Mouse (Mus musculus): ENCODE measurements around the gene Dctn2.

Dctn2 gene

DNA sequence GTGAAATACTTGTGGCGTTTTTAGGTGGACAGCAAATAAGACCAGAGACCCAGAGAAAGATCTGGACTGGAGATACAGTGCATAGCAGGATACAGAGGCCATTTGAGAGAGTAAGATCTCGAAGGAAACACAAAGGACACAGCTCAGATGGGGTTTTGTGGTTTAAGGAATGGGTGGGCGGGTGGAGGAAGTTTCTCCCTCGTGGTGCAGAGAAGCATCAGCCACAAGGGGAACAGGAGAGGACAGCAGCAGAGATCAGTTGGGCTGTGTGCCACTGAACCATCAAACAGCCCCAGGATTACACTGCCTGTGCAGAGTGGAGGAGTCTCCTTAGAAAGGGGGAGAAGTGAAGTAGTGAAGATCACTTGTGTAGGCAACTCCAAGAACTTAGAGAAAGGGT lies 51.8 kb downstream of the Dctn2 start:
- no peak for DNase-seq

GRCm38 (mm10) chr10:127319969-127320368 lies 53.8 kb downstream of the Dctn2 start:
- no peak for DNase-seq

- no peak for DNase-seq
Measured at GRCm38 (mm10) chr10:127321621-127322020, 55.5 kb downstream of the Dctn2 start, which contains the start of gene Arhgap9. TSS of gene Arhgap9 (plus strand) at chr10:127321964.

DNA sequence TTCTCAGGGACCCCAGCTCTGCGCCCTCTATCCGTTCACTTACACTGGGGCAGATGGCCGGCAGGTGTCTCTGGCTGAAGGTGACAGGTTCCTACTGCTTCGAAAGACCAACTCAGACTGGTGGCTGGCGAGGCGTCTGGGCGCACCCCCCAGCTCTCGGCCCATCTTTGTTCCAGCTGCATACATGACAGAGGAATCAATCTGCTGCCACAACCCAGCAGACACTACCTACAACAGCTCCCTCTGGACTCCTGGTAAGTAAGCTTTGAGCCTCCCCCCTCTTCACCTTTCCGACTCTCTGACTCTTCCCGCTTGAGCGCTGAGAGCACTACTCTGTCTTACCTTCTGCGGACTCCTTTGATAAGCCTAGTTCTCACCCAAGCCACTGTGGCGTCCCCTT lies 56.0 kb downstream of the Dctn2 start:
- DNase-seq, result no peak

GRCm38 (mm10) chr10:127322669-127323068 lies 56.5 kb downstream of the Dctn2 start:
- DNase-seq, result no peak

DNA sequence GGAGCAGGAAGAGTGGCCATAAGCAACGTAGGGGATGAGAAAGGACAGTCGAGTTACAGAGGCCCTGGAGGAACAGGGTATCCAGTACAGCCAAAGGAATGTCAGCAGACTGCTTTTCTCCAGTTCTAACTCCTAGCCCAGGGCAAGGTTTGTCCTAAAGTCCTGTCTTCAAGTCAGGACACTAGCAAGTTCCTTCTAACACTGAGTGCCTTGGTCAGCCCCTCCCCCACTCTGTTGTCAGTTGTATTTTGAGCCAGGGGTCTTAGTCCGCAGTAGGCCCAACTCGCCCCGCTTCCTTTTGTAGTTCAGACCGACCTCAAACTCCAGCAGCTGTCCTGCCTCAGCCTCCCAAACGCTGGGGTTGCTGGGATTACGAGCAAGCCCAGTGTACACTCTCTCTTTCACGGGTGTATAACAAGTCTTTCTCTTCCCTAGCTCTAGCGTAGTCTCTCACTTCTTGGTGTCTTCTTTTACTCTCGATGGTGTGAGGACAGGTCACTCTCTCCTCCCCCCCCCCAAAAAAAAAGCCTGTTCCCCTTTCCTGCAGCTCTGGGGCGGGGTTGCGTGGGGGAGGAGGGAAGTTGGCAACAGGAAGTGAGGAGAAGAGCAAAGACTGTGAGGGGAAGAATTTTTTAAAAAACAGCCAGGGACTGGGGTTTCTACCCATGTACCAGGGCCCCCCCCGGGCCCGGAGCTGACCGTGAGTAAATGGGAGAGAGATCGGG lies 57.1 kb downstream of the Dctn2 start:
- peak; percentile 40 for DNase-seq

GRCm38 (mm10) chr10:127324495-127324894 lies 58.3 kb downstream of the Dctn2 start:
- DNase-seq, result peak; percentile 79

DNA sequence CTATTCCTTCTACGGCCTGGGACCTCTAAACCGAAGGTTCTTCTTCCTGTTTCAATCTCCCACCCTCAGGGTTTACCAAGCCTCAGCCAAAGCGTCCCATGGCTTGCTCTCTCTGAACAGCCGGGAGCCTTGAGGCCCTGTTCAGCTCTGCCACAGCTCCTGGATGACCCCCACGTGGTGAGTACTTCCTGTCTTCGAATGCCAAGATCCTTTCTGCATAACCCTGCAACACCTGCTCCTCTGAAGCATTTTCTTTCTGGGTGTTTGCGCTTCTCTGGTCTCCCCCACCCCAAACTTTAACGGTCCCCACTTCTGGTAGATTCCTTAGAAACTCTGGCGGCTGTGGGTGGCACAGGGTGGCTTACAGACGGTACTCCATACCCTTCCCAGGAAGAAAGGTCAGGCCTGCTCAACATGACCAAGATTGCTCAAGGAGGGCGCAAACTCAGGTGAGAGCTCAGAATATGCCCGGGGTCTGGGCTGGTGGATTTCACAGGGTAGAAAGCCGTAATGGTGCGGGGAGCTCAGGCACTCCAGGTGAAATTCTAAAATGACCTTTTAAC lies 59.4 kb downstream of the Dctn2 start:
- no peak for DNase-seq

- DNase-seq, result peak; percentile 63
Measured at GRCm38 (mm10) chr10:127326017-127326801, 60.0 kb downstream of the Dctn2 start.

DNA sequence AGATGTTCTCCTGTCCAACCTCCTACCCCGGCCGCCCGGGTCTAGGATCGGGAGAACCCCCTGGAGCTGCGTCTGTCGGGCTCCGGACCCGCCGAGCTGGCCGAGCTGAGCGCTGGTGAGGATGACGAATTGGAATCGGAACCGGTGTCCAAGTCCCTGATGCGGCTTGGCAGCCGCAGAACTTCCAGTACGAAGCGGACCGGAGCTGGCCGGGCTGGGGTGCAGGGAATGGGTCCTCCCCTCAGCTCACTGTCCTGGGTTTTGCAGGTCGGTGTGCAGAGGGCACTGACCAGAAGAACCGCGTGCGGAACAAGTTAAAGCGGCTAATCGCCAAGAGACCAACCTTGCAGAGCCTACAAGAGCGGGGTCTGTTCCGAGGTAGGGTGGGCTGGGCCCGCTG lies 60.7 kb downstream of the Dctn2 start:
- DNase-seq, result no peak

- DNase-seq, result no peak
Measured at GRCm38 (mm10) chr10:127327461-127328145, 61.4 kb downstream of the Dctn2 start.

DNA sequence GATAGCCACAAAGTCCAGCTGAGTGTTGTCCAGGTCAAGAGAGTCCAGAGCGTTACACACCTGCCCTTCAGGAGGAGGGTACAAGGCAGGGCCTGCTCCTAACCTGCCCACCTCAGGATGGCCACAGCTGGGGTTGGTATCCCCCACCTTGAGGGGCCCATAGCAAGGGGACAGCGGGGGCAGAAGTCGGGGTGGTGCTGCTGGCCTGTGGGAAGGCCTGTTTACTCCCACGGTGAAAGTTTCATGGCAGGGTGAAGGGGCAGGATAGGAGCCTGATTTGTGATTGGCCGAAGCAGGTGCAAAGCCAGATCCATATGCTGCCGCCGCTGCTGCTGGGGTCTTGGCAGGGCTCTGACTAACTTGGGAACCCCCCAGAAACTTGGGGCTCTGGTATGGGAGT lies 64.0 kb downstream of the Dctn2 start:
- no peak for DNase-seq
